Mouse (Mus musculus) forebrain, postnatal 0 days (tissue): ENCODE results near the gene Klk1b8. TPM values are rescaled to one million over a fixed set of nuclear protein-coding genes. Genes with fewer than 3 reads are reported as not detected.
A peak's percentile ranks its signal among the peaks of the same experiment; 100 is the strongest.

ENCODE experiments used
- ATAC-seq: fragments of 200-750 bp; cut with Nextera tagmentation; 2 replicates; pipeline ENCODE4 v1.8.0; 2017; ENCODE audit warnings: mild to moderate bottlenecking, moderate library complexity
- DNase-seq: peaks from one replicate; pipeline ENCODE4 v3.0.0-alpha.2; 2015
- H3K27ac ChIP-seq: fragments of 300-500 bp; sonication (generic); 2 replicates; pipeline ENCODE4 v1.5.1; 2014; ENCODE audit warnings: low read depth, mild to moderate bottlenecking, antibody characterized with exemption, low read length, moderate library complexity, mixed read lengths
- H3K27me3 ChIP-seq: fragments of 300-500 bp; sonication (generic); 2 replicates; pipeline ENCODE4 v1.6.1; 2014; ENCODE audit warnings: mild to moderate bottlenecking, low read length, mixed read lengths; ENCODE audit not compliant: insufficient read depth
- H3K36me3 ChIP-seq: fragments of 300-500 bp; sonication (generic); 2 replicates; pipeline ENCODE4 v1.6.1; 2014; ENCODE audit warnings: mild to moderate bottlenecking, moderate library complexity; ENCODE audit not compliant: insufficient read depth
- H3K4me1 ChIP-seq: fragments of 300-500 bp; sonication (generic); 2 replicates; pipeline ENCODE4 v1.6.1; 2014; ENCODE audit warnings: antibody characterized with exemption; ENCODE audit not compliant: insufficient read depth
- H3K4me2 ChIP-seq: fragments of 300-500 bp; sonication (generic); 2 replicates; pipeline ENCODE4 v1.6.1; 2014; ENCODE audit warnings: low read depth, mild to moderate bottlenecking, moderate library complexity
- H3K4me3 ChIP-seq: fragments of 300-500 bp; sonication (generic); 2 replicates; pipeline ENCODE4 v1.5.1; 2014; ENCODE audit warnings: low read depth, low read length, mixed read lengths
- H3K9ac ChIP-seq: fragments of 300-500 bp; sonication (generic); 2 replicates; pipeline ENCODE4 v1.6.1; 2014; ENCODE audit warnings: mild to moderate bottlenecking
- H3K9me3 ChIP-seq: fragments of 300-500 bp; sonication (generic); 2 replicates; pipeline ENCODE4 v1.6.1; 2016; ENCODE audit warnings: low read length
- CTCF ChIP-seq: sonication (generic); IDR thresholded peaks from 2 replicates; pipeline ENCODE4 v1.5.1; 2016; ENCODE audit warnings: antibody characterized with exemption, control low read depth, low read depth
- WGBS: fragments of 180-500 bp; shearing (Covaris S2); extraction: QIAGEN DNeasy Blood & Tissue Kit; methylation state at CpG from one replicate; pipeline ENCODE4 v1.1.7; 2014; 5-methylcytosine and 5-hydroxymethylcytosine counted together
- polyA plus RNA-seq: library from polyadenylated mRNA; unstranded; fragments of >200 nt; fragmentation: Nextera tagmentation; extraction: Ambion mirVana; gene quantifications from 2 replicates; pipeline ENCODE4 v1.2.1, GENCODE M21; 2015
- total RNA-seq: library from RNA; depleted of rRNA; stranded (reverse); fragments of >200 nt; gene quantifications from 2 replicates; pipeline ENCODE4 v1.2.3, GENCODE M21; 2014; rRNA removed

Klk1b8 gene
- total RNA-seq: not detected in 2 replicates
- not detected in 2 replicates for polyA plus RNA-seq

DNA sequence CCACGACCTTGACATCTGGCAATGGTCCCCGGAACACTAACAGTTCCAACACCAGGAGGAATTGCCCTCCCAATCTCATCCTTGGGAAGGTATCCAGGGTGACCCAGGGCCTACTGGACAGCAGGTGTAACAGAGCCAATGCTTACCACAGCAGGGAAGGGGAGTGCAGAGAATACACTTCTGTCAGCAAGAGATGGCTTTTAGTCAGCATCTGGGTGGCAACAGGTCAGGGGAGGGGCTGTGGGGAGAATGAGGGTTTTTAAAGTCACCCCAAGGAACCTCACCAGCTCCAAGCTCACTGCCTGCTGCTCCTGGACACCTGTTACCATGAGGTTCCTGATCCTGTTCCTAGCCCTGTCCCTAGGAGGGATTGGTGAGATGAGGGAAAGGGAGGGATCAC lies at the start of gene Klk1b8:
TSS of gene Klk1b8 (plus strand) at position 301 of the 400 bp plus-strand sequence.
- Histone ChIP-seq H3K4me2 (no peak within 1 kb of the TSS), H3K36me3 (no peaks in the 10 kb centered on the region), H3K27ac (no peak within 1 kb of the TSS), H3K4me3 (no peak within 1 kb of the TSS), H3K9me3 (no peaks in the 10 kb centered on the region), H3K27me3 (no peaks in the 10 kb centered on the region), H3K4me1 (no peaks in the 10 kb centered on the region), H3K9ac (no peak within 1 kb of the TSS)
- ATAC-seq (no peak), DNase-seq (no peak)
- TF ChIP-seq CTCF: no peak
- WGBS: 74% methylated on average over 2 of the region's 2 CpGs

DNA sequence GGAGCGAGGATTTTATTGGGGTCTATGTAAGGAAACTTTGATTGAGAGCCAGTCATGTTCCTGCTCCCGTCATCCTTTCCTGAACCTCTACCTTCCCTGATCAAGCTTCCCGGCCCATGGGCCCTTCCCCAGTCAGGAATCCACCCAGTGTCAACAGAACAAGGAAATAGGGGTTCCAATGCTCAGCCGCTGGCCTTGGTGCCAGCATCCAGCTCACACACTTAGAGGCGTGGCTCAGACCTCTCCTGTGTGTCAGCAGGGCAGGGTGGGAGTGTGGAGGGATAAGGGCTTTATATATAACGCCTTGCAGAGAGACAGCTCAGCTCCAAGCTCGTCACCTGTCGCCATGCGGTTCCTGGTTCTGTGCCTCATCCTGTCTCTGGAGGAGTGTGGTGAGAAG lies 35.6 kb upstream of the Klk1b8 start:
- 78% methylated on average over 9 of the region's 9 CpGs for WGBS

DNA sequence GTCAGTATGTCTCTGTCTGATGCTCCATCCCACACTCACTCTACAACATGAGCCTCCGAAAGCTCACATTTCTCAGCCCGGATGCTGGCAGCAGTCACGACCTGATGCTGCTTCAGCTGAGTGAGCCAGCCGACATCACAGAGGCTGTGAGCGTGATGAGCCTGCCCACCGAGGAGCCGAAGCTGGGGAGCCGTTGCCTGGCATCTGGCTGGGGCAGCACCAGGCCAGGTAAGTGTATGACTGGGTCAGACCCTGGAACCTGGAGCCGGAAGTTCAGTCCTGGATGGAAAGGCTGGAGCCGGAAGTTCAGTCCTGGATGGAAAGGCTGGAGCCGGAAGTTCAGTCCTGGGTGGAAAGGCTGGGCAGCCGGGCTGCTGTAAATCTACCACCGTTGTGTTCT lies 32.0 kb upstream of the Klk1b8 start:
- no peak overlapping the region for H3K4me2 ChIP-seq
- ATAC-seq: no peak
- H3K9ac ChIP-seq: no peak overlapping the region
- H3K4me1 ChIP-seq: no peaks in the 10 kb centered on the region
- 87% methylated on average over 13 of the region's 13 CpGs for WGBS
- DNase-seq: no peak
- no peak overlapping the region for H3K4me3 ChIP-seq
- TF ChIP-seq CTCF: no peak
- no peaks in the 10 kb centered on the region for H3K27me3 ChIP-seq
- no peaks in the 10 kb centered on the region for H3K9me3 ChIP-seq
- no peak overlapping the region for H3K27ac ChIP-seq
- H3K36me3 ChIP-seq: no peaks in the 10 kb centered on the region

More for the DNA sequence above, 35.6 kb upstream of the Klk1b8 start:
- no peak for DNase-seq
- H3K27ac ChIP-seq: no peak overlapping the region
- no peak overlapping the region for H3K9ac ChIP-seq
- H3K4me3 ChIP-seq: no peak overlapping the region
- H3K27me3 ChIP-seq: no peaks in the 10 kb centered on the region
- no peak for TF ChIP-seq CTCF
- no peak for ATAC-seq
- H3K9me3 ChIP-seq: no peaks in the 10 kb centered on the region
- H3K4me1 ChIP-seq: no peaks in the 10 kb centered on the region
- no peaks in the 10 kb centered on the region for H3K36me3 ChIP-seq
- H3K4me2 ChIP-seq: no peak overlapping the region

DNA sequence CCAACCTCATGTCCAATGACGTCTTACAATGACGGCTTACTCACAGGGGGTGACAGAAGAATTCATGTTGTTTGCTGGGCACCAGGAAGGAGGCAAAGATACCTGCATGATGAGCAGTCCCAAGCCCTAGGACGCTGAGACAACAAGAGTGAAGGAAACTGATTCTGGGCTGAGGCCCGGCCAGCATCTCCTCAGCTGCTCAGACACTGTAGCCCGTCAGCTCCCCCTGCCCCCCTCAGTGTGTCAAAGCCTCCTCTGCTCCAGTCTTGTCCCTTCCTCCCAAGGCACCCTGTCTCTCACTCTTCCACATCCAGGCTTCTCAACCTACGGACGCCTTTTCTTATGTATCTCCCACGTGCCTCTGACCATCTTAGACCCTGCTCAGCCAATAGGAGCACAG lies 31.6 kb upstream of the Klk1b8 start:
- Histone ChIP-seq H3K4me1 (no peaks in the 10 kb centered on the region), H3K9me3 (no peaks in the 10 kb centered on the region), H3K27ac (no peak overlapping the region), H3K27me3 (no peaks in the 10 kb centered on the region), H3K4me3 (no peak overlapping the region), H3K9ac (no peak overlapping the region), H3K4me2 (no peak overlapping the region), H3K36me3 (no peaks in the 10 kb centered on the region)
- DNase-seq: no peak
- ATAC-seq: no peak
- 84% methylated on average over 8 of the region's 8 CpGs for WGBS
- TF ChIP-seq CTCF: no peak

DNA sequence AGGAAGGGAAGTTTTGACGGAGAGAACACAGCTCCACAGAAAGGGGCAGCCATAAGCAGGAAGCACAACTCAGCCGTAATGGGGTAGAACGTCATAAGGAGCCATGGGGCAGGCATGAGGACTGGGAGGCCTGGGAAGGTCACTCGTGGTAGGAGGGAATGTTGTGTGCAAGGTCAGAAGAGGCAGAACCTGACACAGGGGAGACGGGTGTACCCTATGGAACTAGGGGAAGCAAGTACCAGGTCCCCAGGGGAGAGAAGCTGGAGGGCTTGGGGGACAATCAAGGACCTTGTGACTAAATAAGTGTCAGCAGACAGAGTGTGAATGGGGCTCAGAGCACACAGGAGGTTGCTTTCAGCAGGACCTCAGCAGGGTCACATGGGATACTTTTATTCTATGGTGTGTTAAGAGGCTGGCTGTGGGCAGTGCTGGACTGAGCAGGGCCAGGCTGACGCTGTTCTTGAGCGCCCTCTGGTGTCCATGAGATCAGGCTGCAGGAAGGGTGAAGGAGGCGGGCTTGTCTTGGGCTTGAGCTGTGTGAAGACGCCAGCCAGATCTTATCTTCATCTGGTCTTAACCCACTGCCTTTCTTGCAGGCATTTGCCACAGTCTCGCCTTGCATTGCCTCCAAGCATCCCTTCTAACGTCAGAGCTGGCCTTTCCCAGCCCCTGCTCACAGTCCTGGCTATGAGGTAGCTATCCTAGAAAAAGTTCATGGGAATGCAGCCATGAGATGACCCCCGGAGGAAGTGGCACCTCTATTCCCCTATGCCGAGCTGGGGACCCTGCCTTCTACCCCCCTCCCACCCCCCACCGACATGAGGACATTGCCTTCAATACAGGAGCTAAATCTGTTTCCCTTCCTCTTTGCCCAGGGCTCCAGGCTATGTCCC lies 30.7 kb upstream of the Klk1b8 start:
- Histone ChIP-seq H3K4me1 (no peaks in the 10 kb centered on the region), H3K4me3 (no peak overlapping the region), H3K9ac (no peak overlapping the region), H3K27ac (no peak overlapping the region), H3K36me3 (no peaks in the 10 kb centered on the region), H3K4me2 (no peak overlapping the region), H3K9me3 (no peaks in the 10 kb centered on the region), H3K27me3 (no peaks in the 10 kb centered on the region)
- ATAC-seq: peak; percentile 93
- TF ChIP-seq CTCF: peak; percentile 83
- WGBS: 30% methylated on average over 14 of the region's 14 CpGs
- DNase-seq: peak; percentile 68

DNA sequence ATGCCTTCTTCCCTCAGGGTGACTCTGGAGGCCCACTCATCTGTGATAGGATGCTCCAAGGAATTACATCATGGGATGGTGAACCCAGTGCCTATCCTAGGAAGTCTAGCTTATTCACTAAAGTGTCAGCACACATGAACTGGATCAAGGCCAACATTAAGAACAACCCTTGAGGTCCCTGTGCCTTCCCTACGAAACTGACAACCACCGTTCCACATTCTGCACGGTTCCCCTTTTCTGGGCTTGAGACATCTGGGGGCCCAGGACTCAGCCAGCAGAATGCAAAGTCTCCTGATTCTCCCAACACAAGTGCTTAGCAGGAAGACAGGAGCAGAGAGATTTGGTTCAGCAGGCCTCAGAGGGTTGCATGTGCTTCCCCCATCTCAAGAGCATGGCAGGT lies 29.9 kb upstream of the Klk1b8 start:
- TF ChIP-seq CTCF: no peak
- WGBS: 95% methylated on average over 3 of the region's 3 CpGs
- Histone ChIP-seq H3K4me2 (no peak overlapping the region), H3K4me3 (no peak overlapping the region), H3K27me3 (no peaks in the 10 kb centered on the region), H3K9ac (no peak overlapping the region), H3K4me1 (no peaks in the 10 kb centered on the region), H3K36me3 (no peaks in the 10 kb centered on the region), H3K27ac (no peak overlapping the region), H3K9me3 (no peaks in the 10 kb centered on the region)
- DNase-seq (no peak), ATAC-seq (no peak)

DNA sequence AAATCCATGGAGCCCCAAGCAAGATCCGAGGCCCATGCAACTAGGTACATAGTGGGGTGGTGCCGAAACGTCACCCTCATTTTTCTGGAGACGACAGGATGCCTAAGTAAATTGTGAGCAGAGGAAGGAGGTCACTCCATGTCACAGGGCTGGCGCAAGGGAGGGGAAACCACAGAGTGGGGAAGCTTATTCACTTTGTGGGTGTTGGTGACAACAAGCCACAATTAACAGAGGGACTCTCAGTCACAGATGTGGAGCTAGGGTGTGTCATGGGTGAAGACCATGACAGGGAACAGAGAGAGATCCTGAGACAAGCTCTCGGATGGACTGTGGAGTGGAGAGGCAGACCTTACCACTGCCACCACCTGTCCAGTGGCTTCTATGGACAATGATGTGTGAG lies 29.4 kb upstream of the Klk1b8 start:
- no peaks in the 10 kb centered on the region for H3K4me1 ChIP-seq
- H3K36me3 ChIP-seq: no peaks in the 10 kb centered on the region
- no peak for DNase-seq
- 93% methylated on average over 6 of the region's 6 CpGs for WGBS
- H3K27me3 ChIP-seq: no peaks in the 10 kb centered on the region
- H3K9ac ChIP-seq: no peak overlapping the region
- TF ChIP-seq CTCF: no peak
- no peak for ATAC-seq
- H3K4me3 ChIP-seq: no peak overlapping the region
- no peaks in the 10 kb centered on the region for H3K9me3 ChIP-seq
- H3K4me2 ChIP-seq: no peak overlapping the region
- no peak overlapping the region for H3K27ac ChIP-seq
